In genomic region chr1:77926146-77926545, GRCm38 (mm10) we compare ENCODE assay signal across 24 mouse cellular contexts.
"Had no signal": no experiment of that assay in that cellular context is flagged by ENCODE, and none has a peak within 500 bp of the region (broad histone marks: within the 10 kb centered on the region; RNA-seq: fewer than 3 reads in every experiment).

No protein-coding gene starts in this region.

- DNase-seq: gastrocnemius, postnatal 14 days; gastrocnemius, postnatal 36 days; heart, adult 18-20 months; heart, postnatal 14 days; heart, postnatal 36 days; kidney, adult 11 months; kidney, adult 2 months; kidney, adult 9 months; kidney, postnatal 14 days; kidney, postnatal 36 days; layer of hippocampus, adult 9-11 months; layer of hippocampus, postnatal 36 days; left cerebral cortex, postnatal 4 days had no signal

- H3K27me3 ChIP-seq: heart, embryonic 12.5 days; hindbrain, embryonic 13.5 days; hindbrain, embryonic 15.5 days; kidney, embryonic 15.5 days; limb, embryonic 13.5 days; limb, embryonic 15.5 days; liver, embryonic 12.5 days had no signal

- H3K27ac ChIP-seq: heart, embryonic 10.5 days; hindbrain, embryonic 13.5 days; hindbrain, embryonic 15.5 days; hindbrain, postnatal 0 days; kidney, embryonic 15.5 days; kidney, postnatal 0 days; limb, embryonic 13.5 days; limb, embryonic 15.5 days; liver, embryonic 12.5 days had no signal

- ATAC-seq: forebrain, embryonic 16.5 days; hindbrain, postnatal 0 days; liver, embryonic 12.5 days had no signal

- H3K4me2 ChIP-seq: heart, embryonic 12.5 days; hindbrain, embryonic 13.5 days; hindbrain, embryonic 15.5 days; kidney, embryonic 15.5 days; limb, embryonic 13.5 days; limb, embryonic 15.5 days; liver, embryonic 12.5 days had no signal

- H3K36me3 ChIP-seq: heart, embryonic 10.5 days; heart, embryonic 12.5 days; hindbrain, embryonic 13.5 days; hindbrain, embryonic 15.5 days; kidney, embryonic 15.5 days; limb, embryonic 13.5 days; limb, embryonic 15.5 days; liver, embryonic 12.5 days had no signal

- H3K4me1 ChIP-seq: heart, embryonic 10.5 days; heart, embryonic 12.5 days; hindbrain, embryonic 15.5 days; limb, embryonic 15.5 days; liver, embryonic 12.5 days had no signal

- H3K9ac ChIP-seq: heart, embryonic 12.5 days; hindbrain, embryonic 13.5 days; hindbrain, embryonic 15.5 days; kidney, embryonic 15.5 days; limb, embryonic 13.5 days; limb, embryonic 15.5 days; liver, embryonic 12.5 days had no signal

- H3K4me3 ChIP-seq: heart, embryonic 10.5 days; heart, embryonic 12.5 days; hindbrain, embryonic 13.5 days; hindbrain, embryonic 15.5 days; kidney, embryonic 15.5 days; limb, embryonic 13.5 days; limb, embryonic 15.5 days; liver, embryonic 12.5 days had no signal

- H3K9me3 ChIP-seq: heart, embryonic 10.5 days; heart, embryonic 12.5 days; hindbrain, embryonic 13.5 days; hindbrain, embryonic 15.5 days; kidney, embryonic 15.5 days; limb, embryonic 15.5 days; liver, embryonic 12.5 days had no signal
